Mouse (Mus musculus) midbrain, postnatal 0 days (tissue): ENCODE measurements around the gene Pcsk2. TPM values are rescaled to one million over a fixed set of nuclear protein-coding genes. Genes with fewer than 3 reads are reported as not detected.

Experiments used
- ATAC-seq: fragments of 200-750 bp; cut with Nextera tagmentation; 2 replicates; pipeline ENCODE4 v1.8.0; 2017; ENCODE audit warnings: moderate number of reproducible peaks, mild to moderate bottlenecking, moderate TSS enrichment, moderate library complexity; ENCODE audit not compliant: low FRiP score
- DNase-seq: peaks from one replicate; pipeline ENCODE4 v3.0.0-alpha.2; 2015; ENCODE audit warnings: low spot score
- H3K27ac ChIP-seq: fragments of 300-500 bp; sonication (generic); 2 replicates; pipeline ENCODE4 v1.5.1; 2014; ENCODE audit warnings: low read depth, mild to moderate bottlenecking, low read length, mixed read lengths
- H3K27me3 ChIP-seq: fragments of 300-500 bp; sonication (generic); 2 replicates; pipeline ENCODE4 v1.6.1; 2014; ENCODE audit warnings: low read length, control low read depth, mixed read lengths; ENCODE audit not compliant: insufficient read depth
- H3K36me3 ChIP-seq: fragments of 300-500 bp; sonication (generic); 2 replicates; pipeline ENCODE4 v1.6.1; 2014; ENCODE audit warnings: low read length, control low read depth, mixed read lengths; ENCODE audit not compliant: insufficient read depth
- H3K4me1 ChIP-seq: fragments of 300-500 bp; sonication (generic); 2 replicates; pipeline ENCODE4 v1.6.1; 2014; ENCODE audit warnings: mild to moderate bottlenecking, control low read depth, antibody characterized with exemption, low read length, mixed read lengths; ENCODE audit not compliant: insufficient read depth
- H3K4me2 ChIP-seq: fragments of 300-500 bp; sonication (generic); 2 replicates; pipeline ENCODE4 v1.6.1; 2014; ENCODE audit warnings: low read depth, mild to moderate bottlenecking, low read length, mixed read lengths; ENCODE audit not compliant: poor library complexity, severe bottlenecking
- H3K4me3 ChIP-seq: fragments of 300-500 bp; sonication (generic); 2 replicates; pipeline ENCODE4 v1.5.1; 2014; ENCODE audit warnings: low read depth, mild to moderate bottlenecking, low read length, moderate library complexity
- H3K9ac ChIP-seq: fragments of 300-500 bp; sonication (generic); replicated peaks from 2 replicates; pipeline ENCODE4 v1.6.1; 2014; ENCODE audit warnings: mild to moderate bottlenecking, low read length, moderate library complexity, mixed read lengths; ENCODE audit not compliant: poor library complexity, severe bottlenecking
- H3K9me3 ChIP-seq: fragments of 300-500 bp; sonication (generic); 2 replicates; pipeline ENCODE4 v1.6.1; 2016; ENCODE audit warnings: low read length, control low read depth
- CTCF ChIP-seq: IDR thresholded peaks from 2 replicates; pipeline ENCODE4 v1.5.1; 2016; ENCODE audit warnings: antibody characterized with exemption, mild to moderate bottlenecking
- WGBS: fragments of 180-500 bp; shearing (Covaris S2); extraction: QIAGEN DNeasy Blood & Tissue Kit; methylation state at CpG from one replicate; pipeline ENCODE4 v1.1.7; 2014; 5-methylcytosine and 5-hydroxymethylcytosine counted together
- polyA plus RNA-seq: library from polyadenylated mRNA; unstranded; fragments of >200 nt; fragmentation: Nextera tagmentation; extraction: Ambion mirVana; gene quantifications from 2 replicates; pipeline ENCODE4 v1.2.1, GENCODE M21; 2015
- total RNA-seq: library from RNA; depleted of rRNA; stranded (reverse); fragments of >200 nt; gene quantifications from 2 replicates; pipeline ENCODE4 v1.2.3, GENCODE M21; 2014

The Pcsk2 gene
- total and polyA plus RNA-seq, 2 experiments from 2014 or later: 38.3 to 60.8 TPM

DNA sequence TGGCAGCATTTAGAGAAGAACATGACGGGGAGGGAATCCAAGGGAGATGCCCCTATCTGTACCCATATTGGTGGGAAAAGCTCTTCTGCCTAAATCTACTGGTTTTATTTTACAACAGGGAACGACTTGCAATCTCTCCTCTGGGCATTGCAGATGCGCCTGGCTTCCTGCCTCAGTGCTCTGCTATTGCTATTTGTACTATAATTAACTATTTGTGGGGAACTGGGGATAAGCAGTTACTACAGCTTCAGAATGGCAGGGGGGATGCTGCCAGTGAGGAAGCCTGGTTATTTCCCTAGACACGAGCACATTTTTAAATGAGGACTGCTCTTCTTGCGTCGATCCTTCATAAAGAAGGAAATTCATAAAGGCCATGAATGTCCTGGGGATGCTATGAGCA, 39.4 kb downstream of the Pcsk2 start:
- DNase-seq (no peak), ATAC-seq (no peak)
- Histone ChIP-seq H3K9ac (no peak overlapping the region), H3K4me1 (no peaks in the 10 kb centered on the region), H3K4me3 (no peak overlapping the region), H3K9me3 (no peaks in the 10 kb centered on the region), H3K36me3 (no peaks in the 10 kb centered on the region), H3K27ac (no peak overlapping the region), H3K27me3 (no peaks in the 10 kb centered on the region), H3K4me2 (no peak overlapping the region)
- 85% methylated on average over 6 of the region's 6 CpGs for WGBS
- no peak for TF ChIP-seq CTCF

DNA sequence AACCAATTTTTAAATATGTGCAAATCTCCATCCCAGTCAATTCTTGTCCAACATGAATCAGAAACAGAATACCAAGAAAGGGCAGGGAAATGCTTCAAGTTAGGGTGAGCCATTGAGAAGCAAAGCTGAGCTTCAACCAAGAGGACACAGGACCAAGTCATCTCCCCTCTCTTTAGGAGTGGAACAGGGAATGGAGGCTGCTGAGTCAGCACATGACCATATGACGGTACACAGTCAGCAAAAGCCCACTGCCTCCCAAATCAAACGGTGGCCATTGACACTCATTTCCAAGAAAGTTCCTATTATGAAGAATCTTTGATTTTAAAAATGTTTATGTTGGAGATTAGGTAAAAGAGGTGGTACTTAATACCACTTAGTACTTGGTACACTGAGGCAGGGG, 44.4 kb downstream of the Pcsk2 start:
- ATAC-seq (no peak), DNase-seq (no peak)
- 90% methylated on average over 2 of the region's 2 CpGs for WGBS
- H3K9ac ChIP-seq: no peak overlapping the region
- H3K4me2 ChIP-seq: no peak overlapping the region
- no peak overlapping the region for H3K27ac ChIP-seq
- H3K36me3 ChIP-seq: no peaks in the 10 kb centered on the region
- H3K4me3 ChIP-seq: no peak overlapping the region
- no peaks in the 10 kb centered on the region for H3K4me1 ChIP-seq
- H3K9me3 ChIP-seq: no peaks in the 10 kb centered on the region
- H3K27me3 ChIP-seq: no peaks in the 10 kb centered on the region
- TF ChIP-seq CTCF: no peak

DNA sequence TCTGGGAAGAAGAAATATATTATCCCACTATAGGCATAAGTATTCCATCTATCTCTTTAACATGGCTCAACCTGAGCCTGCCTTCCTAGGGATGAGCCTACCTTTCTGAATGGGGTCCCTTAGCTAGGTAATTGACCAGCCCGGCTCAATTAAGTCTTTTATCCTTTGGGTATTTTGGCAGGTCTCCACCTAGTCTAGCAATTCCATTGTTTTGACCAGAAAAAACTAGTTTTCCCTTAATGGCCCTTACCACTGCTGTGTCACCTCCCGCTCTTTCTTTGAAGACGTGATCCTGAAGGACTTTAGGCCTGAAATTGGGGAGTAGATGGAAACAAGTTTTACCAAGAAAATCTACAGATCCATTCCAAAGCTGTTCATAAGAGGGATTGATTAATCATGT, 57.1 kb downstream of the Pcsk2 start:
- no peak overlapping the region for H3K9ac ChIP-seq
- DNase-seq (no peak), ATAC-seq (no peak)
- H3K9me3 ChIP-seq: no peaks in the 10 kb centered on the region
- no peaks in the 10 kb centered on the region for H3K4me1 ChIP-seq
- no peak overlapping the region for H3K4me3 ChIP-seq
- H3K27me3 ChIP-seq: no peaks in the 10 kb centered on the region
- H3K4me2 ChIP-seq: no peak overlapping the region
- no peak overlapping the region for H3K27ac ChIP-seq
- TF ChIP-seq CTCF: no peak
- WGBS: 62% methylated on average over 3 of the region's 3 CpGs
- H3K36me3 ChIP-seq: no peaks in the 10 kb centered on the region

DNA sequence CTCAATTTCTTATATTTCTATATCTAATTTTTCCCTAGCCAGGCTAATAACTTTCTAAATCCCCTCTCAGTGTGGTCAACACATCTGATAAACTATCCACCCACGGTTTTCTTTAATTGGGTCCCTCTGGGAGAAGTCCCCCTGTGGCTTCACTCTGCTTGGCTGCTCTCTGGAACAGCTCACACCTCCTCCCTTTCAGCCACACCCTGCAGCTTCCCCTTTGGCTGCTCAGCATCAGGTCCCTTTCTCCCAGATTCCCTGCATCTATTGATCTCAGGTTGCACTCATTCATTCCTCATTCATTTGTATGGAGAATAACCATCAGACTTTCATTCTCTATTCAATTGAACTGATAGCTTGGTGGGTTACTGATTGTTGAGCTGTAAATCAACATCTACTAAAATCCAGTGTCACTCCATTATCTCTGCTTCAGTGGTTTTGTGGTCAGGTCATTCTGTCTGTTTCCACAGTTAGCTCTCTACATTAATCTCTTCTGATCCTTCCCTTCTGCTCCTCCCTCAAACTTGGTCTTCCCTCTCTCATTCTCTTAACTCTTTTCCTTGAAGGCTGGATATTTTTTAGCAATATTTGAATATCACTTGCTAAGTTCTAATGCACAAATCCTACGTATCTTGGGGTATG, 58.0 kb downstream of the Pcsk2 start:
- no peaks in the 10 kb centered on the region for H3K9me3 ChIP-seq
- WGBS: 42% methylated on average over 2 of the region's 2 CpGs
- ATAC-seq: no peak

DNA sequence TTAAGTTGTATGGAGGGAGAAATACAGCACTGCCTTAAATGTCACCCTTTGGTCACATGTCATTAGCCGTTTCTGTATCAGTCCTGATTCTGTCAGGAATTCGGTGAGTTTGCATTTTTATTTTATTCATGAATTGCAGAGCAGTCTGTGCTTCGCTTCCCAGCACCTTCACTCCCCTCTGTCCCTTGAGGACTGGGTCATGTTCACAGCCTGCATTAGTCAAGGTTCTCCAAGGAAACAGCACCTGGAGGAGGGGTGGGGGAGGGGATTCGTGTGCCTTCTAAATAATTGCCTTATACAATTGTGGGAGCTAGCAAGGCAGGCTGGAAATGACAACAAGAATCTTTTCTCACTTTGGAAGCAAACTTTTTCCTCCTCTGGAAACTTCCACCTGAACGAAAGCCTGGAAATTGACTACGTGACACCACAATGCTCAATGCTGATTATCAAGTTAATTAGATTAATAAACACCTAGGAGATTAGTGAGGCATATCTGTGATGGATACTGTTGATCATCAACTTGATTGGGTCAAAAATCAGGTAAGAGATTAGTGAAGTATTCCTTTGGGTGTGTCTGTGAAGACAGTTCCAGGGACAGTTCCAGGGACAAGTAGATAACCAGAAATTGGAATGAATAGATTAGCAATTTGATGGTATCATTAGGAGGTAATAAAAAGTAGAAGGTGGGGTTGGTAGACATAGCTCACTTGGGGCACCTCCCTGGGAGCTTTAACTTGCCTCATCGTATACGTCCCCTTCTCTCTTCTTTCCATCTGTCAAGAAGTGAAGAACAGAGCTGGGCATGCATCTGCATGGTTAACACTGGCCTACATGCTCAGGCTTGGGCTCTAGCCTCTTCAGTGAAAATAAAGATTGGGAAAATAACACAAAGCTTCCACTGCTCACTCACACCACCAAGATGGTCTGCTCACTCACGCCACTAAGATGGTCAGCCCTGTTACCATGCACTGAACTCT, 64.7 kb downstream of the Pcsk2 start:
- 59% methylated on average over 9 of the region's 9 CpGs for whole genome bisulfite sequencing

More for the DNA sequence above, 58.0 kb downstream of the Pcsk2 start:
- Histone ChIP-seq H3K36me3 (no peaks in the 10 kb centered on the region), H3K9ac (no peak overlapping the region), H3K4me1 (no peaks in the 10 kb centered on the region), H3K27ac (no peak overlapping the region), H3K4me3 (no peak overlapping the region), H3K27me3 (no peaks in the 10 kb centered on the region), H3K4me2 (no peak overlapping the region)
- no peak for TF ChIP-seq CTCF
- no peak for DNase-seq

DNA sequence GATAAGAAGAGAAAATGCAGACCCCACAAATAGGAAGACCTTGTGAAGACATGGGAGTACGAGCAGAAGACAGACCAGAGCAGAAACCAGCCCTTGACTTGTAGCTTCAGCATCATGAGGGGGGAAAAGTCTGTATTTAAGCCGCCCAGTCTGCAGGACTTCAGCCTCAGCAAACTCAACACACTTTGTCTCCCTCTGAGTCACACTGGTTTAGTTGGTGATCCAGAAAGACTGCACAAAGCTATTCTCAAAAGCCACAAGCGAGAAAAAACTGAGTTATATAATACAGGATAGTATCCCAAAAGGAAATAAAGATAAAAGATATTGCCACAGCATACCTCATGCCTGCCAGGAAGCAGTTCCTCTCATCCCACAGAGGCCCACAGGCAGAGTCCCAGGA, 67.5 kb downstream of the Pcsk2 start:
- Histone ChIP-seq H3K27ac (no peak overlapping the region), H3K36me3 (no peaks in the 10 kb centered on the region), H3K9ac (no peak overlapping the region), H3K9me3 (no peaks in the 10 kb centered on the region), H3K4me1 (no peaks in the 10 kb centered on the region), H3K4me2 (no peak overlapping the region), H3K4me3 (no peak overlapping the region), H3K27me3 (no peaks in the 10 kb centered on the region)
- 87% methylated on average over 3 of the region's 3 CpGs for WGBS
- DNase-seq (no peak), ATAC-seq (no peak)
- no peak for TF ChIP-seq CTCF

More for the DNA sequence above, 64.7 kb downstream of the Pcsk2 start:
- no peak overlapping the region for H3K27ac ChIP-seq
- H3K9me3 ChIP-seq: no peaks in the 10 kb centered on the region
- H3K4me2 ChIP-seq: no peak overlapping the region
- no peaks in the 10 kb centered on the region for H3K36me3 ChIP-seq
- ATAC-seq (no peak), DNase-seq (no peak)
- TF ChIP-seq CTCF: no peak
- no peaks in the 10 kb centered on the region for H3K4me1 ChIP-seq
- no peak overlapping the region for H3K4me3 ChIP-seq
- no peaks in the 10 kb centered on the region for H3K27me3 ChIP-seq
- H3K9ac ChIP-seq: no peak overlapping the region
